Mouse (Mus musculus): ENCODE measurements at regions not wholly inside any gene's neighbourhood (a gene's known extent, or its start where the extent isn't known, plus 50 kb on each side); places are given as distances from the start of the nearest gene placed in this dataset.

- TF ChIP-seq EP300 (IDR thresholded peaks at IDR 0.05; ENCODE audit: insufficient read depth, low read depth, low read length) = no peak
- TF ChIP-seq CTCF (IDR thresholded peaks at IDR 0.05; ENCODE audit: low read depth, low read length) = no peak
Measured at GRCm38 (mm10) chr9:11982102-11982882, 1077.7 kb upstream of the Cntn5 start.

All from ES-Bruce4 (cell line).